Mouse (Mus musculus) heart, embryonic 14.5 days (tissue): ENCODE measurements at regions not wholly inside any gene's neighbourhood (a gene's known extent, or its start where the extent isn't known, plus 50 kb on each side); places are given as distances from the start of the nearest gene placed in this dataset.

Experiments used
- ATAC-seq: fragments of 200-750 bp; cut with Nextera tagmentation; 2 replicates; pipeline ENCODE4 v1.8.0; 2017; ENCODE audit warnings: low read depth, moderate TSS enrichment; ENCODE audit not compliant: insufficient number of reproducible peaks, insufficient read depth, low FRiP score
- H3K27ac ChIP-seq, 2 experiments: fragments of 200-500 bp in 1 of 2; fragments of 300-500 bp in 1 of 2; sonication (generic) in 1 of 2; replicated peaks in 1 of 2; 2 replicates each; pipeline ENCODE4 v1.5.1; 2012 to 2014; ENCODE audit warnings: low read depth in 2 of 2, low read length in 2 of 2, control low read depth in 1 of 2, mild to moderate bottlenecking in 1 of 2, mixed read lengths in 1 of 2; ENCODE audit not compliant: control insufficient read depth in 1 of 2, insufficient read depth in 1 of 2
- H3K27me3 ChIP-seq: fragments of 300-500 bp; sonication (generic); 2 replicates; pipeline ENCODE4 v1.6.1; 2014; ENCODE audit warnings: mild to moderate bottlenecking, low read length, control low read depth; ENCODE audit not compliant: control insufficient read depth, insufficient read depth
- H3K36me3 ChIP-seq: fragments of 300-500 bp; sonication (generic); 2 replicates; pipeline ENCODE4 v1.6.1; 2014; ENCODE audit warnings: mild to moderate bottlenecking, control low read depth, low read length, mixed read lengths; ENCODE audit not compliant: control insufficient read depth, insufficient read depth
- H3K4me1 ChIP-seq, 2 experiments: fragments of 200-500 bp in 1 of 2; fragments of 300-500 bp in 1 of 2; sonication (generic) in 1 of 2; 2 replicates each; pipeline ENCODE4 v1.6.1; 2012 to 2014; ENCODE audit warnings: low read length in 2 of 2, control low read depth in 1 of 2, mixed read lengths in 1 of 2; ENCODE audit not compliant: control insufficient read depth in 2 of 2, insufficient read depth in 2 of 2
- H3K4me2 ChIP-seq: fragments of 300-500 bp; sonication (generic); 2 replicates; pipeline ENCODE4 v1.6.1; 2014; ENCODE audit warnings: mild to moderate bottlenecking, low read length
- H3K4me3 ChIP-seq, 2 experiments: fragments of 200-500 bp in 1 of 2; fragments of 300-500 bp in 1 of 2; sonication (generic) in 1 of 2; 2 replicates each; pipeline ENCODE4 v1.5.1; 2012 to 2014; ENCODE audit warnings: low read length in 2 of 2, mild to moderate bottlenecking in 2 of 2, control low read depth in 1 of 2, low read depth in 1 of 2, moderate library complexity in 1 of 2; ENCODE audit not compliant: control insufficient read depth in 1 of 2, insufficient read depth in 1 of 2
- H3K9ac ChIP-seq: fragments of 300-500 bp; sonication (generic); 2 replicates; pipeline ENCODE4 v1.6.1; 2014; ENCODE audit warnings: mild to moderate bottlenecking, low read length
- H3K9me3 ChIP-seq: fragments of 300-500 bp; sonication (generic); 2 replicates; pipeline ENCODE4 v1.6.1; 2016; ENCODE audit warnings: low read length, control low read depth; ENCODE audit not compliant: control insufficient read depth
- WGBS: fragments of 180-500 bp; shearing (Covaris S2); extraction: QIAGEN DNeasy Blood & Tissue Kit; methylation state at CpG from one replicate; pipeline ENCODE4 v1.1.7; 2014; 5-methylcytosine and 5-hydroxymethylcytosine counted together

DNA sequence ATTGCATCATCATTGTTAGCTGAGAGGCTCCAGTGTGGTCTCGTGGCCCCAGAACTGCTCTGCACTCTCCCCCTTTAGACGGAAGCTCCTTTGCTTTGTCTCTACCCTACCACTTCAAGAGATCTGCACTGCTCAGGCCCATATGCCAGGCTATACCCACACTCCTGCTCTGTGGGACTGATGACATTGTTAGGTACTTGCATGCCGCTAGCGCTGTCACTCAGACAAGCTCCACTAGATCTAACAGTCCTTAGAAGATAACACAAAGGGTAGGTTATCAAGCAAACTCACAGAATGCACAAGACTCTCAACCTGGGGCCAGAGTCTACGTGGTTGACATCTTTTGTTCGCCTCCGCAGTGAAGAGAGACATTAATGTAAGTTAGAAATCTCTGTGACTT lies 383.1 kb downstream of the Trim52 start:
- 73% methylated on average over 7 of the region's 7 CpGs for WGBS
- Histone ChIP-seq H3K9me3 (no peaks in the 10 kb centered on the region), H3K4me3 (no peak overlapping the region), H3K4me1 (no peaks in the 10 kb centered on the region), H3K36me3 (no peaks in the 10 kb centered on the region), H3K4me2 (no peak overlapping the region), H3K27me3 (no peaks in the 10 kb centered on the region), H3K27ac (no peak overlapping the region), H3K9ac (no peak overlapping the region)
- ATAC-seq: no peak

GRCm38 (mm10) chr14:106491389-106491788 lies 385.4 kb downstream of the Trim52 start:
- Histone ChIP-seq H3K9ac (no peak overlapping the region), H3K4me2 (no peak overlapping the region), H3K9me3 (no peaks in the 10 kb centered on the region), H3K36me3 (no peaks in the 10 kb centered on the region), H3K4me1 (no peaks in the 10 kb centered on the region), H3K4me3 (no peak overlapping the region), H3K27ac (no peak overlapping the region), H3K27me3 (no peaks in the 10 kb centered on the region)
- 75% methylated on average over 4 of the region's 4 CpGs for WGBS
- ATAC-seq: no peak

- Histone ChIP-seq H3K27me3 (no peaks in the 10 kb centered on the region), H3K9me3 (no peaks in the 10 kb centered on the region), H3K4me2 (no peak overlapping the region), H3K9ac (no peak overlapping the region), H3K36me3 (no peaks in the 10 kb centered on the region), H3K27ac (no peak overlapping the region), H3K4me3 (no peak overlapping the region), H3K4me1 (no peaks in the 10 kb centered on the region)
- no peak for ATAC-seq
- WGBS: 40% methylated on average over 19 of the region's 19 CpGs
Observed at GRCm38 (mm10) chr14:106500344-106501135, 394.5 kb downstream of the Trim52 start.

DNA sequence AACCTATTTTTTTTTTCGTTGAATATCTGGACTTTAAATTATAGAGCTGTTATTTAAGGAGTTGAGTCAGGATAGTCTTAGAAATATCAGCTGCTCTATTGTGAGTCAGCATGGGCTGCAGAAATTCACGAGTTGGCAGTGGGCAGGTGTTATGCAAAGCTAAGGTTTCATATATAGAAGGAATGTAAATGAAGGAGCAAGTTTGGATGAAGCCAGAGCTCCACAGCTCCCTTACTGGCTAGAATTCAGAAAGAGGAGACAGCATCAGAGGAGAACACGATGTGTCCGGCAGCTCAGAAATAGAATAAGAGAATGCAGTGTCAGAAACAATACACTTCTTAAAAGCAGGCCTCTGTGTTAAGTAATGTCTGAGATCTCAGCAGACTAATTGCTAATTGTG lies 400.9 kb downstream of the Trim52 start:
- H3K27ac ChIP-seq: no peak overlapping the region
- no peak for ATAC-seq
- H3K4me3 ChIP-seq: no peak overlapping the region
- WGBS: 62% methylated on average over 4 of the region's 4 CpGs
- no peaks in the 10 kb centered on the region for H3K4me1 ChIP-seq
- no peaks in the 10 kb centered on the region for H3K27me3 ChIP-seq
- H3K36me3 ChIP-seq: no peaks in the 10 kb centered on the region
- no peaks in the 10 kb centered on the region for H3K9me3 ChIP-seq
- H3K9ac ChIP-seq: no peak overlapping the region
- no peak overlapping the region for H3K4me2 ChIP-seq

- ATAC-seq: no peak
- Histone ChIP-seq H3K4me1 (no peaks in the 10 kb centered on the region), H3K9me3 (no peaks in the 10 kb centered on the region), H3K27me3 (no peaks in the 10 kb centered on the region), H3K4me3 (no peak overlapping the region), H3K36me3 (no peaks in the 10 kb centered on the region), H3K9ac (no peak overlapping the region), H3K4me2 (no peak overlapping the region), H3K27ac (no peak overlapping the region)
- WGBS: 66% methylated on average over 12 of the region's 12 CpGs
Observed at GRCm38 (mm10) chr14:106518552-106519358, 412.8 kb downstream of the Trim52 start.

DNA sequence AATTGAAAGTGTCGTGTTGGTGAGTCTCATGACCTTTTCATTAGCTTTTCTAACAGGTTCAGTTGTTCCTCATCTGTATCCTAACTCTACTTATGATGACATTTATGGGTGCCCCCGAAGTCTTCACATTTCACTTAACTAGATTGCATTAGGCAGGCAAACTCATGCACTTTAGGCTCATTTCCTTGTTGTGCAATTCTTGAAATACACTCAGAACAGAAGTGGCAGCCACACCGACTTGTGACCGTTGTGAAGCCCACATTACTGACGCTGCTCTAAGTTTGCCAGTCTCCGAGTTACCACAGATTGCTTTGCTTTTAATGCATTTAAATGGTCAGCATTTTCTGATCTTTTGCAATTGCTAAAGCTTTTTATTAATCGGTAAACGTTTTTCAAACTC lies 414.8 kb downstream of the Trim52 start:
- ATAC-seq: no peak
- Histone ChIP-seq H3K9ac (no peak overlapping the region), H3K9me3 (no peaks in the 10 kb centered on the region), H3K4me1 (no peaks in the 10 kb centered on the region), H3K27ac (no peak overlapping the region), H3K4me3 (no peak overlapping the region), H3K36me3 (no peaks in the 10 kb centered on the region), H3K27me3 (no peaks in the 10 kb centered on the region), H3K4me2 (no peak overlapping the region)
- 81% methylated on average over 8 of the region's 8 CpGs for WGBS

DNA sequence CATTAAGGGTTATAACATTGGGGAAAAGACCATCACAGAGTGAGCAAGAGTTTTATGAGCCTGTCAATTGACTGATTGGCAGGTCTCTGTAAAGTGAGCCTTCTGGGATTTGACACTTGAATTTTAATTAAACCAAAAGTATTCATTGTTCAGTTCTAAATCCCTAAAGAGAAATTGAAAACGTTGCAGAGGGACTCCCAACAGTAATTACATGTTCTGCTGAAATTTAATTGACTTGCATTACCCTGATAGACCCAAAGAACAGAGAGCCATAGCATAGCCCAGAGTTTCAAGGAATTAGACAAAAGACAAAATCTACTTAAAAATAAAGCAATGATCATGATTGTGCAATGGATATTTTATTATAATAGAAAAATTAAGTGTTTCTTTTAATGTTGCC lies 444.2 kb downstream of the Trim52 start:
- no peaks in the 10 kb centered on the region for H3K27me3 ChIP-seq
- no peak overlapping the region for H3K4me3 ChIP-seq
- no peaks in the 10 kb centered on the region for H3K4me1 ChIP-seq
- no peak overlapping the region for H3K9ac ChIP-seq
- H3K27ac ChIP-seq: no peak overlapping the region
- no peaks in the 10 kb centered on the region for H3K36me3 ChIP-seq
- 34% methylated on average over 1 of the region's 1 CpGs for WGBS
- no peak overlapping the region for H3K4me2 ChIP-seq
- ATAC-seq: no peak
- no peaks in the 10 kb centered on the region for H3K9me3 ChIP-seq
